Mouse (Mus musculus): ENCODE data around the gene Gm5475. TPM values are rescaled to one million over a fixed set of nuclear protein-coding genes. Genes with fewer than 3 reads are reported as not detected.

The Gm5475 gene
- polyA plus RNA-seq (2014; fragmentation: Illumina TruSeq; extraction: RNeasy Lipid Tissue Mini Kit (QIAGEN cat#74804); ENCODE audit: low read depth, low replicate concordance) = not detected

GRCm38 (mm10) chr15:100421758-100422197 lies at the start of gene Gm5475:
Gene Gm5475 (plus strand): TSS chr15:100422147.

GRCm38 (mm10) chr15:100424396-100425122 lies 2.6 kb downstream of the Gm5475 start, which contains the start of gene Slc11a2:
Gene Slc11a2 (minus strand): TSS chr15:100425072.

GRCm38 (mm10) chr15:100468295-100469188 lies 46.6 kb downstream of the Gm5475 start, which contains the start of gene Letmd1:
Gene Letmd1 (plus strand): TSS chr15:100469023.

Other genes starting within 250 kb of the Gm5475 start
- 48.5 TPM for gene Atf1, start 194.3 kb upstream of the Gm5475 start, polyA plus RNA-seq (2014; fragmentation: Illumina TruSeq; extraction: RNeasy Lipid Tissue Mini Kit (QIAGEN cat#74804); ENCODE audit: low read depth, low replicate concordance)
- not detected for gene Tmprss12, start 141.3 kb upstream of the Gm5475 start, polyA plus RNA-seq (2014; fragmentation: Illumina TruSeq; extraction: RNeasy Lipid Tissue Mini Kit (QIAGEN cat#74804); ENCODE audit: low read depth, low replicate concordance)
- gene Mettl7a1, start 118.0 kb upstream of the Gm5475 start, polyA plus RNA-seq (2014; fragmentation: Illumina TruSeq; extraction: RNeasy Lipid Tissue Mini Kit (QIAGEN cat#74804); ENCODE audit: low read depth, low replicate concordance) = 78.3 TPM
- not detected for gene Mettl7a3, start 87.2 kb upstream of the Gm5475 start, polyA plus RNA-seq (2014; fragmentation: Illumina TruSeq; extraction: RNeasy Lipid Tissue Mini Kit (QIAGEN cat#74804); ENCODE audit: low read depth, low replicate concordance)
- gene Methig1, start 69.0 kb upstream of the Gm5475 start, polyA plus RNA-seq (2014; fragmentation: Illumina TruSeq; extraction: RNeasy Lipid Tissue Mini Kit (QIAGEN cat#74804); ENCODE audit: low read depth, low replicate concordance) = not detected
- gene Mettl7a2, start 68.9 kb upstream of the Gm5475 start, polyA plus RNA-seq (2014; fragmentation: Illumina TruSeq; extraction: RNeasy Lipid Tissue Mini Kit (QIAGEN cat#74804); ENCODE audit: low read depth, low replicate concordance) = not detected
- gene Higd1c, start 57.6 kb upstream of the Gm5475 start, polyA plus RNA-seq (2014; fragmentation: Illumina TruSeq; extraction: RNeasy Lipid Tissue Mini Kit (QIAGEN cat#74804); ENCODE audit: low read depth, low replicate concordance) = not detected
- 17.3 TPM for gene Slc11a2, start 2.9 kb downstream of the Gm5475 start, polyA plus RNA-seq (2014; fragmentation: Illumina TruSeq; extraction: RNeasy Lipid Tissue Mini Kit (QIAGEN cat#74804); ENCODE audit: low read depth, low replicate concordance)
- 14.9 TPM for gene Letmd1, start 46.9 kb downstream of the Gm5475 start, polyA plus RNA-seq (2014; fragmentation: Illumina TruSeq; extraction: RNeasy Lipid Tissue Mini Kit (QIAGEN cat#74804); ENCODE audit: low read depth, low replicate concordance)
- gene Csrnp2, start 73.3 kb downstream of the Gm5475 start, polyA plus RNA-seq (2014; fragmentation: Illumina TruSeq; extraction: RNeasy Lipid Tissue Mini Kit (QIAGEN cat#74804); ENCODE audit: low read depth, low replicate concordance) = 1.5 TPM
- 10.7 TPM for gene Tfcp2, start 129.9 kb downstream of the Gm5475 start, polyA plus RNA-seq (2014; fragmentation: Illumina TruSeq; extraction: RNeasy Lipid Tissue Mini Kit (QIAGEN cat#74804); ENCODE audit: low read depth, low replicate concordance)
- gene Pou6f1, start 177.8 kb downstream of the Gm5475 start, polyA plus RNA-seq (2014; fragmentation: Illumina TruSeq; extraction: RNeasy Lipid Tissue Mini Kit (QIAGEN cat#74804); ENCODE audit: low read depth, low replicate concordance) = 14.8 TPM
- 237 TPM for gene Dazap2, start 193.2 kb downstream of the Gm5475 start, polyA plus RNA-seq (2014; fragmentation: Illumina TruSeq; extraction: RNeasy Lipid Tissue Mini Kit (QIAGEN cat#74804); ENCODE audit: low read depth, low replicate concordance)
- gene Smagp, start 214.8 kb downstream of the Gm5475 start, polyA plus RNA-seq (2014; fragmentation: Illumina TruSeq; extraction: RNeasy Lipid Tissue Mini Kit (QIAGEN cat#74804); ENCODE audit: low read depth, low replicate concordance) = 19.5 TPM
- 0.92 TPM for gene Bin2, start 247.4 kb downstream of the Gm5475 start, polyA plus RNA-seq (2014; fragmentation: Illumina TruSeq; extraction: RNeasy Lipid Tissue Mini Kit (QIAGEN cat#74804); ENCODE audit: low read depth, low replicate concordance)